10 mouse cellular contexts compared by ENCODE assay signal in genomic region chr7:72320906-72321305, GRCm38 (mm10).
"Had no signal": no experiment of that assay in that cellular context is flagged by ENCODE, and none has a peak within 500 bp of the region (broad histone marks: within the 10 kb centered on the region; RNA-seq: fewer than 3 reads in every experiment).

No protein-coding gene starts in this region.

- ATAC-seq: lung, postnatal 0 days; midbrain, embryonic 13.5 days; midbrain, embryonic 15.5 days had no signal

- DNase-seq: lung, adult 2 months; lung, postnatal 14 days; lung, postnatal 36 days; right cerebral cortex, postnatal 14 days; thymus, adult 2 months; thymus, postnatal 25 days; thymus, postnatal 4 days had no signal
